Mouse (Mus musculus) liver, embryonic 14.5 days (tissue): ENCODE measurements at regions not wholly inside any gene's neighbourhood (a gene's known extent, or its start where the extent isn't known, plus 50 kb on each side); places are given as distances from the start of the nearest gene placed in this dataset.

Source experiments
- ATAC-seq: fragments of 200-750 bp; cut with Nextera tagmentation; 2 replicates; pipeline ENCODE4 v1.8.0; 2017; ENCODE audit warnings: moderate number of reproducible peaks, mild to moderate bottlenecking, moderate library complexity; ENCODE audit not compliant: insufficient read depth
- DNase-seq, 3 experiments: peaks; one replicate each; pipeline ENCODE4 v3.0.0-alpha.2; 2012 to 2013; ENCODE audit warnings: low read depth in 3 of 3, low spot score in 3 of 3
- H3K27ac ChIP-seq: fragments of 300-500 bp; sonication (generic); 2 replicates; pipeline ENCODE4 v1.5.1; 2014; ENCODE audit warnings: moderate library complexity, mild to moderate bottlenecking, control low read depth, inconsistent platforms
- H3K27me3 ChIP-seq: fragments of 300-500 bp; sonication (generic); 2 replicates; pipeline ENCODE4 v1.6.1; 2014; ENCODE audit warnings: mild to moderate bottlenecking, low read length, moderate library complexity; ENCODE audit not compliant: control insufficient read depth, insufficient read depth
- H3K36me3 ChIP-seq: fragments of 300-500 bp; sonication (generic); replicated peaks from 2 replicates; pipeline ENCODE4 v1.6.1; 2014; ENCODE audit warnings: low read depth; ENCODE audit not compliant: control insufficient read depth, insufficient read depth
- H3K4me1 ChIP-seq, 2 experiments: fragments of 200-500 bp in 1 of 2; fragments of 300-500 bp in 1 of 2; sonication (generic) in 1 of 2; replicated peaks; 2 replicates each; pipeline ENCODE4 v1.6.1; 2012 to 2014; ENCODE audit warnings: antibody characterized with exemption in 1 of 2, inconsistent platforms in 1 of 2, low read length in 1 of 2; ENCODE audit not compliant: control insufficient read depth in 2 of 2, insufficient read depth in 2 of 2
- H3K4me2 ChIP-seq: fragments of 300-500 bp; sonication (generic); 2 replicates; pipeline ENCODE4 v1.6.1; 2014; ENCODE audit warnings: low read depth, mild to moderate bottlenecking, control low read depth, moderate library complexity
- H3K4me3 ChIP-seq, 2 experiments: fragments of 200-500 bp in 1 of 2; fragments of 300-500 bp in 1 of 2; sonication (generic) in 1 of 2; 2 replicates each; pipeline ENCODE4 v1.5.1; 2012 to 2014; ENCODE audit warnings: low read depth in 2 of 2, low read length in 2 of 2, mild to moderate bottlenecking in 2 of 2, control low read depth in 1 of 2, inconsistent platforms in 1 of 2, moderate library complexity in 1 of 2; ENCODE audit not compliant: insufficient read depth in 1 of 2
- H3K9ac ChIP-seq: fragments of 300-500 bp; sonication (generic); replicated peaks from 2 replicates; pipeline ENCODE4 v1.6.1; 2014; ENCODE audit warnings: mild to moderate bottlenecking, control low read depth, moderate library complexity
- H3K9me3 ChIP-seq: fragments of 300-500 bp; sonication (generic); 2 replicates; pipeline ENCODE4 v1.6.1; 2016; ENCODE audit warnings: low read length, mixed read lengths; ENCODE audit not compliant: control insufficient read depth
- CTCF ChIP-seq: IDR thresholded peaks from 2 replicates; pipeline ENCODE4 v1.5.1; 2016; ENCODE audit warnings: antibody characterized with exemption, low read depth, control low read depth
- EP300 ChIP-seq: IDR thresholded peaks from 2 replicates; pipeline ENCODE4 v1.6.1; 2016; ENCODE audit warnings: antibody characterized with exemption, low read depth
- WGBS: fragments of 180-500 bp; shearing (Covaris S2); extraction: QIAGEN DNeasy Blood & Tissue Kit; methylation state at CpG from one replicate; pipeline ENCODE4 v1.1.7; 2014; ENCODE audit not compliant: insufficient replicate concordance; 5-methylcytosine and 5-hydroxymethylcytosine counted together

GRCm38 (mm10) chr11:84738128-84738527, 81.2 kb downstream of the Mrm1 start:
- no peak overlapping the region for H3K4me3 ChIP-seq
- no peaks in the 10 kb centered on the region for H3K9me3 ChIP-seq
- no peak overlapping the region for H3K4me2 ChIP-seq
- H3K27me3 ChIP-seq, result peaks cover 2% of the 10 kb centered on the region; the same call in 1 of the 2 replicates
- H3K27ac ChIP-seq, result no peak overlapping the region
- ATAC-seq, result no peak
- WGBS, result 24% methylated on average over 3 of the region's 3 CpGs
- H3K36me3 ChIP-seq, result no peaks in the 10 kb centered on the region
- no peak for TF ChIP-seq EP300
- TF ChIP-seq CTCF, result no peak
- no peaks in the 10 kb centered on the region for H3K4me1 ChIP-seq
- no peak for DNase-seq
- no peak overlapping the region for H3K9ac ChIP-seq

GRCm38 (mm10) chr11:84731890-84732289, 87.4 kb downstream of the Mrm1 start:
- no peak overlapping the region for H3K9ac ChIP-seq
- no peak overlapping the region for H3K27ac ChIP-seq
- TF ChIP-seq EP300, result no peak
- no peak for TF ChIP-seq CTCF
- no peaks in the 10 kb centered on the region for H3K9me3 ChIP-seq
- H3K4me3 ChIP-seq, result no peak overlapping the region
- no peaks in the 10 kb centered on the region for H3K4me1 ChIP-seq
- ATAC-seq, result no peak
- no peaks in the 10 kb centered on the region for H3K36me3 ChIP-seq
- H3K27me3 ChIP-seq, result peaks cover 3% of the 10 kb centered on the region; the same call in 1 of the 2 replicates
- no peak overlapping the region for H3K4me2 ChIP-seq
- 46% methylated on average over 6 of the region's 6 CpGs for WGBS
- DNase-seq, result no peak

GRCm38 (mm10) chr11:84730218-84730617, 89.1 kb downstream of the Mrm1 start:
- WGBS, result 22% methylated on average over 8 of the region's 8 CpGs

GRCm38 (mm10) chr11:84729189-84729588, 90.1 kb downstream of the Mrm1 start:
- DNase-seq, result peak in 2 of 3 experiments; percentile 19 to 28

More at GRCm38 (mm10) chr11:84730218-84730617, 89.1 kb downstream of the Mrm1 start:
- DNase-seq, result no peak
- H3K27ac ChIP-seq, result no peak overlapping the region
- TF ChIP-seq CTCF (no peak), EP300 (no peak)
- no peak overlapping the region for H3K4me3 ChIP-seq
- H3K4me2 ChIP-seq, result no peak overlapping the region
- H3K36me3 ChIP-seq, result no peaks in the 10 kb centered on the region
- H3K9me3 ChIP-seq, result no peaks in the 10 kb centered on the region
- H3K27me3 ChIP-seq, result peaks cover 3% of the 10 kb centered on the region; the same call in 1 of the 2 replicates
- no peak overlapping the region for H3K9ac ChIP-seq
- peaks cover 0 to 4% of the 10 kb centered on the region in 2 experiments; a peak in 3 of 4 replicates for H3K4me1 ChIP-seq
- ATAC-seq, result no peak

GRCm38 (mm10) chr11:84725936-84726613, 93.2 kb downstream of the Mrm1 start:
- H3K9ac ChIP-seq, result no peak overlapping the region
- peaks cover 3% of the 10 kb centered on the region; the same call in 1 of the 2 replicates for H3K27me3 ChIP-seq
- H3K4me1 ChIP-seq, result peaks cover 11 to 25% of the 10 kb centered on the region in 2 experiments
- ATAC-seq, result no peak
- TF ChIP-seq CTCF, result no peak
- no peak for TF ChIP-seq EP300
- no peak overlapping the region for H3K4me2 ChIP-seq
- H3K9me3 ChIP-seq, result no peaks in the 10 kb centered on the region
- no peak overlapping the region for H3K4me3 ChIP-seq
- no peaks in the 10 kb centered on the region for H3K36me3 ChIP-seq
- 67% methylated on average over 18 of the region's 18 CpGs for WGBS
- no peak for DNase-seq
- H3K27ac ChIP-seq, result no peak overlapping the region

More at GRCm38 (mm10) chr11:84729189-84729588, 90.1 kb downstream of the Mrm1 start:
- Histone ChIP-seq H3K27ac (no peak overlapping the region), H3K36me3 (no peaks in the 10 kb centered on the region), H3K4me1 (peaks cover 6 to 14% of the 10 kb centered on the region in 2 experiments), H3K4me3 (no peak overlapping the region), H3K9me3 (no peaks in the 10 kb centered on the region), H3K4me2 (no peak overlapping the region), H3K9ac (no peak overlapping the region), H3K27me3 (peaks cover 3% of the 10 kb centered on the region; the same call in 1 of the 2 replicates)
- WGBS, result 17% methylated on average over 2 of the region's 2 CpGs
- ATAC-seq, result no peak
- TF ChIP-seq EP300 (no peak), CTCF (no peak)
